Mouse (Mus musculus) spleen, adult 2 months (tissue): ENCODE measurements around the gene Csnk2b. TPM values are rescaled to one million over a fixed set of nuclear protein-coding genes. Genes with fewer than 3 reads are reported as not detected.

Source experiments
- DNase-seq, 2 experiments: peaks; one replicate each; pipeline versions ENCODE4 v3.0.0 to v3.0.0-alpha.2; 2012 to 2021; ENCODE audit warnings: low spot score in 2 of 2, low read depth in 1 of 2
- H3K27ac ChIP-seq: fragments of 200-500 bp; 2 replicates; pipeline ENCODE4 v1.5.1; 2012; ENCODE audit warnings: low read length, inconsistent platforms; ENCODE audit not compliant: insufficient read depth
- H3K27me3 ChIP-seq: fragments of 200-500 bp; 2 replicates; pipeline ENCODE4 v1.6.1; 2012; ENCODE audit warnings: mild to moderate bottlenecking, moderate library complexity, low read length, inconsistent platforms; ENCODE audit not compliant: control insufficient read depth, insufficient read depth
- H3K36me3 ChIP-seq: fragments of 200-500 bp; 2 replicates; pipeline ENCODE4 v1.6.1; 2012; ENCODE audit warnings: mild to moderate bottlenecking, low read length, inconsistent platforms; ENCODE audit not compliant: control insufficient read depth, insufficient read depth
- H3K4me1 ChIP-seq: fragments of 200-500 bp; 2 replicates; pipeline ENCODE4 v1.6.1; 2011; ENCODE audit warnings: inconsistent platforms; ENCODE audit not compliant: control insufficient read depth, insufficient read depth, insufficient read length
- H3K4me3 ChIP-seq: fragments of 200-500 bp; 2 replicates; pipeline ENCODE4 v1.5.1; 2011; ENCODE audit warnings: mild to moderate bottlenecking, inconsistent platforms; ENCODE audit not compliant: insufficient read depth, insufficient read length; ENCODE audit errors: extremely low read depth
- CTCF ChIP-seq: fragments of 200-500 bp; IDR thresholded peaks from 2 replicates; pipeline ENCODE4 v1.5.1; 2011; ENCODE audit warnings: mild to moderate bottlenecking, inconsistent platforms; ENCODE audit not compliant: insufficient read depth, insufficient read length, insufficient replicate concordance; ENCODE audit errors: extremely low read depth
- POLR2A ChIP-seq: fragments of 200-500 bp; IDR thresholded peaks from 2 replicates; pipeline ENCODE4 v1.6.1; 2011; ENCODE audit warnings: low read depth, low read length, inconsistent platforms
- WGBS: fragments of 180-500 bp; shearing (Covaris S2); methylation state at CpG from one replicate; pipeline ENCODE4 v1.1.7; 2018; 5-methylcytosine and 5-hydroxymethylcytosine counted together
- polyA plus RNA-seq: library from polyadenylated mRNA; depleted of rRNA; stranded (reverse); fragments of >200 nt; gene quantifications from 2 replicates; pipeline ENCODE4 v1.2.3, GENCODE M21; 2012

Gene Csnk2b
- polyA plus RNA-seq, 1 experiment = 176 TPM

DNA sequence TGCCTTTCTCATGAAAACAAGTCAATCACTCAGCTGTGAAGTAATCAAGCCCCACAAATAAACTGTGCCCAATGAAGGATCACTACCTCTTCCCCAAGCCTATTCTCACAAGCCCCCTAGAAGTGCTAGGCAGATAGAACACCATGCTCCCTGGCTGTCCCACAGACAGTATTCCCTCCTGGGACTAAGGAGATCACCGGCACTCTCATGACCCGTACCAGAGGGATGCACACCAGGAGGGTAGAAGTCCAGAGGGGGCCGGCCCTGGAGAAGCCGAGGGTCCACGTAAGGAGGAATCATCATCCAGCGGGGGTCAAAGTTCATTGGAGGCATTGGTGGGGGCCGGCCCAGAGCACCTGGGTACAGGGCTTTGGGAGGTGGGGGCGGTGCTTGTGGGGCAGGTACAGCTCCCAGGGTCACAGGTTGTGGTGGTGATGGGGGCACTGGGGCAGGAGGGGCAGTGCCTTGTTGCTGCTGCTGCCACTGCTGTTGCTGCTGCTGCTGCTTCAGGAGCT lies 35.9 kb upstream of the Csnk2b start:
- 93% methylated on average over 8 of the region's 8 CpGs for WGBS
- Histone ChIP-seq H3K4me3 (no peak overlapping the region), H3K27me3 (no peaks in the 10 kb centered on the region), H3K36me3 (peaks cover 91% of the 10 kb centered on the region), H3K27ac (no peak overlapping the region), H3K4me1 (peaks cover under 1% of the 10 kb centered on the region; the same call in 1 of the 2 replicates)
- no peak for TF ChIP-seq CTCF
- TF ChIP-seq POLR2A = no peak
- DNase-seq = no peak

DNA sequence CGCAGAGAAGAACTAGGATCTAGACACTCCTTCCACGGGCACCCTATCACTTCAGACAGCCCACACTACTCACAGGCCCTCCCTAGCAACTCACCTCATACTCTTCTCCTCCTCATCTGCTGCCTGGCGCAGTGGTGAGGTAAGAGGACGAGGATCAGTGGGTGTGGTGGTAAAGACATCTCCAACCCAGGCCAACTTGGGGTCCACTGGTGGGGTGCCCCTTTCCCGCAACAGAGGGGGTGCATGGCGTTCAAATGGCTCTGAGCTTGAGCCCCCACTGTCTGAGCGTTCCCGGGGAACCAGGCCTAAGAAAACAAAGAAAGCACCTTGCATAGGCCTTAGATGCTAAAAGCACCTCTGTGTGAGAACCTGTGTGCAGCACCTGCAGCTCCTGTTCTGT lies 35.4 kb upstream of the Csnk2b start:
- Histone ChIP-seq H3K27me3 (no peaks in the 10 kb centered on the region), H3K27ac (no peak overlapping the region), H3K4me3 (no peak overlapping the region), H3K4me1 (no peaks in the 10 kb centered on the region), H3K36me3 (peaks cover 96% of the 10 kb centered on the region)
- WGBS = 88% methylated on average over 8 of the region's 8 CpGs
- TF ChIP-seq CTCF (no peak), POLR2A (no peak)
- no peak for DNase-seq

DNA sequence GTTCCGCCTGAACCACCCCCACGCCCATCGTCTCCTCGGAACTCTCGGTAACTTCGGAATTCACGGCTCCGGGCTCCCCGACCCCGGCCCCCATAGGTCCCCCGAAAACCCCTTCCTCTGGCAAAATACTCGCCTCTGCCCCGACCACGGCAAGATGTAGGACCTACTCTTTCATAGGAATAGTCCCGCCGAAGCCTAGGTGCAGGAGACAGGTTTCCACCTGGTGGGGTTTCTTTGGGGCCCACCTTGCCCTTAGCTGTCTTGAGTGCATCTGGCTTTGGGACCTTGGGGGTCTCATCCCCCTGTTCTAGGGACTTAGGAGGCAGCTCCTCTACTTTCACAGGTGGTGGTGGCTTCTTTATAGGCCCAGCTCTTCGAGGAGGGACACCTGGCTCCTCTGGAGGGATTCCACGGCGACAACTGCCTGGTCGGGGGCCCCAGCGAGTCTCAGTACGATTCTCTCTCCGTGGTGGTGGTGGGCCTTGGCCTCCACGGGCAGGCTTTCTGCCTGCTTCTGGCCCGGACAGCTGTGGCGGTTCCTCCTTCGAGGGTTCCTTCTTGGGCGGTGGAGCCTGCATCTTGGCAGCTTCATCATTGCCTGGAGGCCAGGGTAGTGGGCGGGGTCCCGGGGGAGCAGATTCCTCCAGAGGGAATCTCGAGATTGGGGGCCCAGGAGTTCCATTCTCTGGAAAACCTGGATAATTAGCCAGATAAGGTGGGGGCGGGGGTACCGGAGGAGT lies 34.8 kb upstream of the Csnk2b start:
- no peaks in the 10 kb centered on the region for H3K4me1 ChIP-seq
- H3K27me3 ChIP-seq = no peaks in the 10 kb centered on the region
- H3K27ac ChIP-seq = no peak overlapping the region
- peaks cover 97% of the 10 kb centered on the region for H3K36me3 ChIP-seq
- no peak for DNase-seq
- TF ChIP-seq POLR2A (no peak), CTCF (no peak)
- WGBS = 95% methylated on average over 33 of the region's 33 CpGs
- no peak overlapping the region for H3K4me3 ChIP-seq

DNA sequence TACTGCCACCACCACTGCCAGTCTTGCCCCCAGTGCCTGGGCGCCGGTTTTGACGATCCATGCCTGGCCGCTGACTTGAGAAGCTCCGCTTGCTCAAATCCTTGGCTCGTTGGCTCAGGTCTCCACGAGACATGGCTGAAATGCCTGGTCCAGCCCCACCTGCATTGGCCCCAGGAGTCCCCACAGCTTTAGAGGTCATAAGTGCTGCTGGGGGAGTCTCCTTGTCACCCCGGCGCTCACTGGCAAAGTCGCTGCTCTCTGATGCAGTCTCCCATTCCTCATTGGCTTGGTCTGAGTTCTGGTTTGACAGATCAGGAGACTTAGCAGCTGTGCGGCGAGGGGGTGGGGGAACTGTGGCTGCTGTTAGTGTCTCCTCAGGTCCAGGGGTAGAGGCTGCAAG lies 33.6 kb upstream of the Csnk2b start:
- no peak for TF ChIP-seq POLR2A
- no peak for TF ChIP-seq CTCF
- 93% methylated on average over 12 of the region's 12 CpGs for WGBS
- Histone ChIP-seq H3K36me3 (peaks cover 94% of the 10 kb centered on the region), H3K4me3 (no peak overlapping the region), H3K27ac (no peak overlapping the region), H3K4me1 (no peaks in the 10 kb centered on the region), H3K27me3 (no peaks in the 10 kb centered on the region)
- DNase-seq = no peak

DNA sequence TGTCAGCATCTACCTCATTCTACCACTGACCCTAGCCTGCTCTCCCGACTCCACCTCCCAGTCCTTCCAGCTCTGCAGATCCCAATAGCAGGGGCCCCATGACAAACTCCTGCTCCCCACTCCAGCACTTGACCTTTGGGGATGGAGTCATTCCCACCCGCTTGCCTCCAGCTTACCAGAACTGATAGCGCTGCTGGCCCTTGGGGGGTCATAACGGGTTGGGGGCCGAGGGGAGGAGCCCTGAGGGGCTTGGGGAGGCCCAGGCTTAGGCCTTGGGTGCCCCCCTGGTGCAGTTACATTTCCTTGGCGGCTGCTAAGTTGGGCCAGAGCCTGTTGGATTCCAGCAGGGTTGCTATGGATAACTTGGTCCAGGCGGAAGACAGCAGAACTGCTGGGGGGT lies 32.8 kb upstream of the Csnk2b start:
- WGBS = 96% methylated on average over 7 of the region's 7 CpGs
- Histone ChIP-seq H3K36me3 (peaks cover 94% of the 10 kb centered on the region), H3K4me1 (no peaks in the 10 kb centered on the region)

DNA sequence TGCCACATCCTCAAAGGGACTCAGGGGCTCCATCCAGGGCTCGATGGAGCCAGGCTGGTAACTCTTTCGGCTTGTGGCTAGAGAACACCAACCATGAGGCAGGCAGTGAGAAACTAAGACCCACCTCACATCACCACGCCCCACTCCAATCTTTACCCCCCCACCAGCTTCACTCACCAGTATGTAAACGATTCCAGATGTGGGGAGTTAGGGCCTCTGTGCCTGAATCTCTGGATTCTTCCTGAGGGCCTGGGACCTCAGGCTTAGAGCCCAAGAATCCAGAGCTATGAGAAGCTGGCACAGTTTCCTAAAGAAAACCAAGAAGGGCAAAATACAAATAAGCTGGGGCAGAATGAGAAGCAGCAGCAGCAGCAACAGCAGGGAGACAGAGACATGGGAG lies 32.1 kb upstream of the Csnk2b start:
- peaks cover 93% of the 10 kb centered on the region for H3K36me3 ChIP-seq
- 94% methylated on average over 4 of the region's 4 CpGs for WGBS
- no peak for TF ChIP-seq POLR2A
- no peak for TF ChIP-seq CTCF

More for the DNA sequence above, 32.8 kb upstream of the Csnk2b start:
- Histone ChIP-seq H3K27ac (no peak overlapping the region), H3K27me3 (no peaks in the 10 kb centered on the region), H3K4me3 (no peak overlapping the region)
- DNase-seq = no peak
- TF ChIP-seq CTCF = no peak
- no peak for TF ChIP-seq POLR2A

DNA sequence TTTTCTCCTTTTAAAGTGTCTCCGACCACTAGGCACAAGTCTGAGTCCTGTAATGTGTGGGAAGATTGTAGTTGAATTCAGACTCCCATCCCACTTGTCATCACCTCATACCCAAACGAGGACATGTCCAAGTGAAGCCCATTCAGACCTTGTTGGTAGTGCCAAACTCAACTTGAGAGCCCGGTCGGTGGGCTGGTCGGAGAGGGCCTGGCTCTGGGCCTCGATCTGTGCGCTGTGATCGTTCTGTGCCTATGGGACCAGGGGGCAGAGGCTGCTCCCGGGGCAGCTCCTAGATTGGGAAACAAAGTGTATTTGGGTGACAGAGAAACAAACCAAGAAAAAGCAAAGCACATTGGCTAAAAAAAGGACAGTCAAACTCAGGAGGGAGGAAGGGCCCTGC lies 31.2 kb upstream of the Csnk2b start:
- Histone ChIP-seq H3K36me3 (peaks cover 86% of the 10 kb centered on the region), H3K4me3 (no peak overlapping the region), H3K27ac (no peak overlapping the region), H3K4me1 (no peaks in the 10 kb centered on the region), H3K27me3 (no peaks in the 10 kb centered on the region)
- WGBS = 91% methylated on average over 9 of the region's 9 CpGs
- TF ChIP-seq POLR2A (no peak), CTCF (no peak)
- DNase-seq = no peak

More for the DNA sequence above, 32.1 kb upstream of the Csnk2b start:
- Histone ChIP-seq H3K27me3 (no peaks in the 10 kb centered on the region), H3K27ac (no peak overlapping the region), H3K4me1 (no peaks in the 10 kb centered on the region), H3K4me3 (no peak overlapping the region)
- DNase-seq = no peak
